Mouse (Mus musculus) urinary bladder, postnatal 25 days (tissue): ENCODE measurements around the gene Hdac2.

Experiments
- DNase-seq: peaks from one replicate; pipeline ENCODE4 v3.0.0; 2022; ENCODE audit warnings: low spot score

Hdac2 gene

GRCm38 (mm10) chr10:36974086-36974675 lies at the start of gene Hdac2:
Gene Hdac2, plus strand, starts transcription at chr10:36974544.
- DNase-seq = peak; percentile 84

GRCm38 (mm10) chr10:36928212-36928611 lies 46.1 kb upstream of the Hdac2 start:
- no peak for DNase-seq

- no peak for DNase-seq
Measured at GRCm38 (mm10) chr10:36935863-36936262, 38.5 kb upstream of the Hdac2 start.

GRCm38 (mm10) chr10:36936271-36936670 lies 38.1 kb upstream of the Hdac2 start:
- no peak for DNase-seq

DNA sequence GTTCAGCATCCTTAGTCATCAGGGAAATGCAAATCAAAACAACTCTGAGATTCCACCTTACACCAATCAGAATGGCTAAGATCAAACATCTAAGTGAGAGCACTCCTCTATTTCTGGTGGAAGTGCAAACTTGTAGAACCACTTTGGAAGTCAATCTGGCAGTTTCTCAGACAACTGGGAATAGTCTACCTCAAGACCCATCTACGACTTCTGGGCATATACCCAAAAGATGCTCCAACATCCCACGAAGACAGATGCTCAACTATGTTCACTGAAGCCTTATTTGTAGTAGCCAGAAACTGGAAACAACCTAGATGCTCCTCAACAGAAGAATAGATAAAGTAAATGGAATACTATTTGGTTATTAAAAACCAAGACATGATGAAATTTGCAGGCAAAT lies 22.6 kb upstream of the Hdac2 start:
- DNase-seq = no peak

GRCm38 (mm10) chr10:36952622-36953021 lies 21.7 kb upstream of the Hdac2 start:
- no peak for DNase-seq

DNA sequence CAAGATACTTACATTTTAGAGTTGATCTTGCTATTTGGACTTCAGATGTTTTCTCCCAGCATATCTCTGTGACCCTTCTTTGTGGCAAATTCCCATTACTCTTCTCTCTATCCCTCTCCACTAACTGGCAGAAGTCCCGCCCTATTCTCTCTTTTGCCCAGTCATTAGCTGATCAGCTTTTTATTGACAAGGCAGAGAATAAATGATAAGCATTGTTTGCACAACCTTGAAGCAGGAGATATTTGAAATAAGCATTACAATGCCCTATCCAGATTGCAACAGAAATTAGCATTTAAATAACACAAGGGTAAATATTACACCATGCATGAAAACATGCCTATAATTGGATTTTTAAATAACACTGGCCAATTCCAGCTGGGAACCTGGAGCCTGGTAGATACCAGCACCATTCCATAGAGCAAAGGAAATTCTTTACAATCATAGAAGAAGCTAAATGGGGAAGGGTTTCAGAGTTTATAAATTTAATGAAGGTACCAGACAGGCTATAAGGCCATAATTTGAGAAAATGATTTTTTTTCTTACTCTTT lies 14.7 kb upstream of the Hdac2 start:
- DNase-seq = no peak

DNA sequence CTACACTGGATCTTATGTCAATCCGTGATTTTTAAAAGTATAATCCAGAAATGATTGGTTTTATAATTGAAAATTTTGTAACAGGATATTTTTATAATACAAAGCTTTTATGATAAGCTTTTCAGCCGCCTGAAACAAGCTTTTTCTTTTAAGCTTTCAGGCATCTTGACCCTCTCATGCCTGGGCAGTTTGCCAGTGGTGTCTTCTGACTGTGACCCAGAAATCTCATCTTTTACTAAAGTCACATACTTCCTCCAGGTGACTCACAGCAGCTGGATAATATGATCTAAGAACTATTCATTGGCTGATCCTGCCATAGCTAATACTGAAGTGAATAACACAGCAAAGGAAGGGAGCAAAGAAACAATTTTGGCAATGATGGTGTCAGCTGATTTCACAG lies 9.9 kb upstream of the Hdac2 start:
- no peak for DNase-seq

DNA sequence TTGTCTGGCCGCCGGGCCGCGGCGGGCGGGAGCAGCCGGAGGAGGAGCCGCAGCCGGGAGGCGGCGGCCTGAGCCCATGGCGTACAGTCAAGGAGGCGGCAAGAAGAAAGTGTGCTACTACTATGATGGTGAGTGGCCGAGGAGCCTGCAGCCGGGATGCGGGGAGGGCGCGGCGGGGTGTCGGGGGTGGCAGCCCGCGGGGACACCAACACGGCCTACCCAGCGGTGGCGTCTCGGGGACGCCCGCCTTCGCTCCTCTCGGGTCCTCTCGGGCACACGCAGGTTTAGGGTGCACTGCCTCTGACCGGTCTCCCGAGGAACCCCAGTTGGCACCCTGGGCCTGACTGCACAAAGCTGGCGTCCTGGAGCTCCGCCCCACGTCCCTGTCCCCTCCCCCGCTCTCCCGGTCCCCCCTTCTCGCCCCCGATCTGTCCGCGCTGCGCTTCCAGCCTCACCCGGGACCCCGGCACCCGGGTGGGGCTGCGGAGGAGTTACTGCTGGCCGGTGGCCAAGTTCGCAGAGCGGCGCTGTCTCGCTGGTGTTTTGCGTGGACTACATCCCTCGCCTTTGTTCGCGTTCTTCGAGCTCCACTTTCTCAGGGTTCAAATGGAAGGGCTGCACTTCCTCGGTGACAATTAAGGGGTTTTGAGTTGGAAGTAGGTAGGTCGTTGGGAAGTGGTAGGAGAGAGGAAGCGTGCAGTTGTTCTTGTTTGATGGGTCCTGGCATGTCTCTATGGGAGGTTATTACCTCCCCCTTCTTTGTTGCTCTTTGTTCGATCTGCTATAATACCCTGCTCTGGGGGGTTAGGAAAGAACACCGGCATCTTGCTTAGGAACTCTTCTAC lies 554 bp downstream of the Hdac2 start:
- no peak for DNase-seq

GRCm38 (mm10) chr10:36981866-36982265 lies 7.5 kb downstream of the Hdac2 start:
- DNase-seq = no peak

GRCm38 (mm10) chr10:36992149-36992548 lies 17.8 kb downstream of the Hdac2 start:
- no peak for DNase-seq

DNA sequence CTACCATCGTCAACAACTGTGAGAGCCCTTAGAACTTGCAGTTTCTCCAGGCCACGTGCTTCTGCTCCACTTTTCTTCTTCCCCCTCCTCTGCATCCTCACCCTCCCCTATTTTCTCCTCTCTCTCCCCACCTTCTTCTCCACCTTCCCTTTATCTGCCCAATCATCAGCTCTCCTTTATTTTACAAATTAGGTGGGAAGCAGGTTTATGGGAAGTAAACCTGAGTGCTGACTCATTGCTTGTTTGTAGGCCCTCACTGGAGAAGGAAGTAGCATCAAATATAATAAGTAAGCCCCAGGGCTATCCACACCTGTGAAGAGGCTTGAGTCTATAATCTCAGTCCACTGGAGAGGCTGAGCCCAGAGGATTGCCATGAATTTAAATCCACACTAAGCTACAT lies 26.5 kb downstream of the Hdac2 start:
- no peak for DNase-seq

DNA sequence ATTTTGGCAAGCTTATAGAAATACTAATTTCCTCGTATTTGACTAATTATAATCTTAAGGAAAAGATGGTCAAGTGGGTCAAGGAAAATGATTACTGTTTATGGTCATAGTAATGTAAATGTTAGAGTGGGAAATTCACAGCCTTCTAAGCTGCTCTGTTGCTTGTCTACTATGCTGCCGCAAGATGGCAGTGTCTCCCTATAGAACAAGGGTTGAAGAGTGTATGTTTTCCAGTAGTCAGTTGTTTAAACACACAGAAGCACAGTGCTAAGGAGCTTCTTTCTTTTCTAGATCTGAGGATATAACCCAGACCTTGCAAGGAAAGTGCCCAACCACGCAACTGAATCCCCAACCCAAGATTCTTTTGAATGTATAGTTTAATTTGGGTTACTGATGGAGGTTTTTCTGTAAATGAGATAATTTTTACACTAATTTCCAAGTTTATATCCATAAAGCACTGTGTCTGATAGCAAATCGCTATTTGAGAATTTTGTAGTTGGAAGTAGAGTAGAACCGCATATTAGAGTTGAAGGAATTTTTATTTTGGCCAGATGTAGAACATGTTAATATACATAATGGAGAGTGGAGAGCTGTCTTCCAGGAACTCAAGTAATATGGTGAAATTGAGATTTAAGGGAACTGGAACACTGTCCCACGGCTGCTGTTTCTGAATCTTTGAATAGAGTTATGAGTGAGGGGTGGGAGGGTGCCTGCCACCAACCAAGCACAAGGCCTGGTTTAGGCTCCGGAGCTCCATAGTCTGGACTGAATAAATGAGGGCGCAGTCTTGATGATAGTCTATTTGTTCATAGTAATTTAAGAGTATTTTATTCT lies 40.1 kb downstream of the Hdac2 start:
- peak; percentile 55 for DNase-seq

GRCm38 (mm10) chr10:37015729-37016128 lies 41.4 kb downstream of the Hdac2 start:
- no peak for DNase-seq

DNA sequence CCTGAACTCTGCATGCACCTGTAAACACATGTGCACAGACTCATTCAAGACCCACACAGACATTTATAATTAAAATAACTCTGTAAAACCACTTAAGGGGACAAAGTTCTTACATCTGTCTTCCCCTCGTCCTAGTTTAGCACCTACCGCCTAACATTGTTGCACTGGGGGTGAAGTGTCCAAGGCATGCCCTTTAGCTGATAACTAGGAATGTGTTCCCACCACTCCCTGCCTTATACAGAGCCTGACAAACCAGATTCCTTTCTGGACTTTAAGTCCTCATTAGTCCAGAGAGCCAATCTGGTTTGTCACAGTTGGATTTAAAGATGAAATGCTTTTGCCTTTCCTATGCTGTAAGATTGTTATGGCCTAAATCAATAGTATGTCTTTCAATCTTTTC lies 41.9 kb downstream of the Hdac2 start:
- no peak for DNase-seq

DNA sequence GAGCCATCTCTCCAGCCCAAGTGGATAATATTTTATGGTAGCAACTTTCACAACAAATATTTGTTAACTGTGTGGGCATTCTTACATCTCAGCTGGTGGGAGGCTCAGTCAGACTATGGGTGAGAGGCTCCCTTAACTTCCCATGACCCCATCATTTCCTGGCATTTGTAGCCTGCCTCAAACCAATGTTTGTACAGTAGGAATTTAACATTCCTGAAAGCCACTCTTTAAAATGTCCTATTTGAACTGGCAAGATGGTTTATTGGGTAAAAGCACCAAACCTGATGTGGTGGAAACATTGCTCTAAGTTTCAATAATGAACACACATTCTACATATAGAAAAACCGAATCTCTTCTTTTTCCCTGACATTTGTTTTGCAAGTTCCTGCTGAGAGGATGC lies 50.0 kb downstream of the Hdac2 start:
- no peak for DNase-seq

GRCm38 (mm10) chr10:37028651-37029050 lies 54.3 kb downstream of the Hdac2 start:
- DNase-seq = no peak

- no peak for DNase-seq
Measured at GRCm38 (mm10) chr10:37035090-37035497, 60.8 kb downstream of the Hdac2 start.

DNA sequence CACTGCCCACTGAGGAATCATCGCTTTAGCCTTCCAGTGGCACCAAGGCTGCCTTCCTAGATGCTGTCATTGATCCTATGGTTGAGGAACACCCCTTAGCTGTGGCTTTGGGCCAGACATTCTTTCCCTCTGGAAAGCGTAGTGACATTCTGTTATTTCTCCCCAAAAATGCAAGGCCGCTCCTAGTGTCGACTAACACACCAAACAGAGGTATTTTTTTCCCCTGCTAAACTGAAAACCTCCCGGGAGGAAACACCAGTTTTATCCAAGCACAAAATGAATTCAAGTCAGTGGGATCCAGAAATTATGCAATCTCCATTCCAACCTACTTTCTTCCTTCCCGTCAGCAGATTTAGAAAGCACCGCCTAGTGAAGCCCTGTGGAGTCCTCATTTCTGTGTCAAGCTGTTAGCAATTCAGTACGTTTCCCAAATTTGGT lies 73.3 kb downstream of the Hdac2 start:
- no peak for DNase-seq
